Mouse (Mus musculus) forelimb bud, embryonic 11.5 days (tissue): ENCODE measurements at regions not wholly inside any gene's neighbourhood (a gene's known extent, or its start where the extent isn't known, plus 50 kb on each side); places are given as distances from the start of the nearest gene placed in this dataset.

ENCODE experiments used
- DNase-seq: peaks from one replicate; pipeline ENCODE4 v3.0.0-alpha.2; 2012; ENCODE audit warnings: low read depth, low spot score

DNA sequence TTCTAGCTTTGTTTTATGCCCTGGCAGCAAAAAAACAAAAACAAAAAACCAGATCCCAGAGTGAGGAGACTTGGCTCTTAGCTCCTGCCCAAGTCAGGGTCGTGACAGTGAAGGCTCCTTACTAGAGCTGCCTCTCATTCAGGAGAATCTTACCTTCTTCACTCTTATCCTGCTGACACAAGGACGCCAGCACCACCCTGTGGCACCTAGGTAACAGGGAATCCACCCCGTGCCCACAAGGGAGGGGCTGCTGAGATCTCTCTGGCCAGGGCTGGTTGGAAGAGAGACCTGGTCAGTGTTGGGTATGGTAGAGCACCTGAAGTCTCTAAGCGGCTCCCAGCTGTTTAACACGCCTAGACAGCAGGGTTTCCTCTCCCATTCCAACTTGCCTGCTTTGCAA is 139.3 kb downstream of the Cyp26a1 start:
- DNase-seq = no peak
